Mouse (Mus musculus): ENCODE results near the gene Lpp. TPM values are rescaled to one million over a fixed set of nuclear protein-coding genes. Genes with fewer than 3 reads are reported as not detected.

The Lpp gene
- polyA plus RNA-seq, 1 experiment from 2014 or later: 23.3 TPM

DNA sequence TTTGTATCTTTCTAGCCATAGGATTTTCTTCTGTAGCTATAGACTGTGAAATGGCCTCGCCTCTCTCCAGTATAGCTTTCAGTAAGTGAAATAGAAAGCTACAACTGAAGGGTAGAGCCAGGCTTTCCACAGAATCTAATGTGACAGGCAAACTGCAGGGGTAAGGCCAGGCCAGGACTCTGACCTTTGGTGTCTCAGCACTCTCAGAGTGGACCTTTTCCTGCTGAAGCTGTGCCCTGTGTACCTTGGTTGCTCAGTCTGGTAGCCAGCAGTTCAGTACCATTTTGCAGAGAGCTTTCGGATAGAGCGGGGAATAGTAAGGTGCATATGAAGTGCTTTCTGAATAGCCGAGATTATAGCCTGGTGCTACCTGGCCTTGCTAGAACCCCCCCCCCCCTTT lies 9.5 kb downstream of the Lpp start:
- Histone ChIP-seq H3K27me3 (ENCODE audit: control insufficient read depth, insufficient read depth, low read length) (no peaks in the 10 kb centered on the region), H3K4me3 (ENCODE audit: low read depth, low read length) (no peak overlapping the region), H3K9me3 (replicated peaks; ENCODE audit: control insufficient read depth, low read length) (no peaks in the 10 kb centered on the region), H3K27ac (replicated peaks; ENCODE audit: low read depth, low read length) (no peak overlapping the region), H3K9ac (replicated peaks; ENCODE audit: low read length) (no peak overlapping the region), H3K4me1 (ENCODE audit: control insufficient read depth, insufficient read depth, low read length) (no peaks in the 10 kb centered on the region), H3K36me3 (replicated peaks; ENCODE audit: control insufficient read depth, insufficient read depth, low read depth, low read length) (no peaks in the 10 kb centered on the region), H3K4me2 (ENCODE audit: low read depth, low read length) (no peak overlapping the region)
- DNase-seq (ENCODE audit: low spot score) (no peak), ATAC-seq (replicated peaks; ENCODE audit: insufficient number of reproducible peaks, low FRiP score, low TSS enrichment, low read depth) (no peak)
- 93% methylated on average over 4 of the region's 4 CpGs for WGBS

DNA sequence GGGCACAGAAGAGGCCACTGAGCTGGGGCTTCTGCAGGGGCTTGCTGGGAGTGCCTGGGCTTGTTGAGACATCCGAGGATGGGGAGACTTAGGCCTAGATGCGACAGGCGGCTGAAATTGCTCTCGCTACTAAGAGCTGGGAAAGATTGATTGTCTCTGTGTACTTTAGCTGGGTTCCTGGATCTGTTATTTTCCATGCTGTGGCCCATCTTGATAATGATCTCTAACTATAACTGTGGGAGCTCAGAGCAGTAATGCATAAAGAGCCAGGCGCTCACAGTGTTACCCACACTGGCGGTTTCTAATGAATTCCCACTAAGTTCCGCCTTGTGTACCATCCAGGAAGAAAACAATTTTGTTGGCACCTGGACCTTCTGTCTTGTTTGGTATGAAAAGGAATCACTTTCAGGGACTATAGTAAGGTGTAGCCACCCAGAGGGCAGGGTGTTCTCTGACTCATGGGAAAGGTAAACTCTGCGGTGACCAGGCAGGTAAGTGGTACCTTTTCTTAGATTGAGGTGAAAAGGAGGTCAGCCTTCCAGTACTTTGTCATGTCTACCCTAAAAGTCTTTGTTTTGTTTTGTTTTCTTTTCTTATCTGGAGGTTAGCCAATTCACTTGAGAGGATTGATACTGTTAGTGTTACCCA lies 10.6 kb downstream of the Lpp start:
- WGBS: 83% methylated on average over 8 of the region's 8 CpGs

DNA sequence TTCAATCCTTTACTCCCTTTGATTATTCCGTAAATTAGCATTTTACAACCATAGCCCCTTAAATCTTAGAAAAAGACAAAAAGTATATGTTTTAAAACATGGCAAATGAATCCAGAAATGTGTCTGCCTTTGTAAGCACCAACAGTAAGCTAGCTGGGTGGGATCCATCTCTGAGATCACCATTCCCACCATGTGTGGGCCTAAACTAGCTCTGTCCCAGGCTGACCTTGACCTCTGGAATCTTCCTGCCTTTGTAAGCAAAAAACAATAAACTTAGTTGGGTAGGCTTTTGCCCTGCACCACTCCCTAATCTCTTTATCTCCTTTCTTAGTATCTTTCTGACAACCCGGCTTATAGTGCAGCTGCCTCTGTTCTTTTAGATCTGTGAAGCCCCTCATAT lies 13.2 kb downstream of the Lpp start:
- H3K9me3 ChIP-seq (replicated peaks; ENCODE audit: control insufficient read depth, low read length): no peaks in the 10 kb centered on the region
- no peak for ATAC-seq (replicated peaks; ENCODE audit: insufficient number of reproducible peaks, low FRiP score, low TSS enrichment, low read depth)
- no peak overlapping the region for H3K27ac ChIP-seq (replicated peaks; ENCODE audit: low read depth, low read length)
- no peaks in the 10 kb centered on the region for H3K36me3 ChIP-seq (replicated peaks; ENCODE audit: control insufficient read depth, insufficient read depth, low read depth, low read length)
- H3K4me1 ChIP-seq (ENCODE audit: control insufficient read depth, insufficient read depth, low read length): no peaks in the 10 kb centered on the region
- WGBS: 97% methylated on average over 2 of the region's 2 CpGs
- H3K9ac ChIP-seq (replicated peaks; ENCODE audit: low read length): no peak overlapping the region
- H3K4me3 ChIP-seq (ENCODE audit: low read depth, low read length): no peak overlapping the region
- DNase-seq (ENCODE audit: low spot score): no peak
- no peaks in the 10 kb centered on the region for H3K27me3 ChIP-seq (ENCODE audit: control insufficient read depth, insufficient read depth, low read length)
- no peak overlapping the region for H3K4me2 ChIP-seq (ENCODE audit: low read depth, low read length)

More for the DNA sequence above, 10.6 kb downstream of the Lpp start:
- Histone ChIP-seq H3K4me3 (ENCODE audit: low read depth, low read length) (no peak overlapping the region), H3K4me1 (ENCODE audit: control insufficient read depth, insufficient read depth, low read length) (no peaks in the 10 kb centered on the region), H3K9ac (replicated peaks; ENCODE audit: low read length) (no peak overlapping the region), H3K4me2 (ENCODE audit: low read depth, low read length) (no peak overlapping the region), H3K27me3 (ENCODE audit: control insufficient read depth, insufficient read depth, low read length) (no peaks in the 10 kb centered on the region), H3K27ac (replicated peaks; ENCODE audit: low read depth, low read length) (no peak overlapping the region), H3K9me3 (replicated peaks; ENCODE audit: control insufficient read depth, low read length) (no peaks in the 10 kb centered on the region), H3K36me3 (replicated peaks; ENCODE audit: control insufficient read depth, insufficient read depth, low read depth, low read length) (no peaks in the 10 kb centered on the region)
- ATAC-seq (replicated peaks; ENCODE audit: insufficient number of reproducible peaks, low FRiP score, low TSS enrichment, low read depth) (no peak), DNase-seq (ENCODE audit: low spot score) (no peak)

DNA sequence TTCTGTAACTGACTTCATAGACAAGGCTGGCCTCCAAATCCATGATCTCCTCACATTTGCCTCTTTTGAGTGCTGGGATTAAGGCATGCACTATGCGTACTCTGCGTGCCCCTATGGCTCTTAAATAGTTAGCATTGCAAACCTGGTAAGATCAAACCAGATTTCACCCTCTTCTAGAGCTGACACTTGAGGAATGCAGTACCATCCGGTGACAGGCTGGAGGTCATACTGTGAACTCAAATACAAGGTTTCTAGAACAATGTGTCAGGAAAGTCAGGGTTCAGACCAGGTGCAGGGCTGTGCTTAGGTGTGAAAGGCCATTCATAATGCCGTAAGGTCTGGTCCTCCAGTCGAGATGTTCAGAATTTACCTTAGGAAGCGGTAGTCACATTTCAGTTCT lies 18.0 kb downstream of the Lpp start:
- DNase-seq (ENCODE audit: low spot score) (no peak), ATAC-seq (replicated peaks; ENCODE audit: insufficient number of reproducible peaks, low FRiP score, low TSS enrichment, low read depth) (no peak)
- Histone ChIP-seq H3K4me1 (ENCODE audit: control insufficient read depth, insufficient read depth, low read length) (no peaks in the 10 kb centered on the region), H3K4me3 (ENCODE audit: low read depth, low read length) (no peak overlapping the region), H3K27me3 (ENCODE audit: control insufficient read depth, insufficient read depth, low read length) (no peaks in the 10 kb centered on the region), H3K27ac (replicated peaks; ENCODE audit: low read depth, low read length) (no peak overlapping the region), H3K9me3 (replicated peaks; ENCODE audit: control insufficient read depth, low read length) (no peaks in the 10 kb centered on the region), H3K4me2 (ENCODE audit: low read depth, low read length) (no peak overlapping the region), H3K36me3 (replicated peaks; ENCODE audit: control insufficient read depth, insufficient read depth, low read depth, low read length) (no peaks in the 10 kb centered on the region; the same call in 1 of the 2 replicates), H3K9ac (replicated peaks; ENCODE audit: low read length) (no peak overlapping the region)
- 84% methylated on average over 6 of the region's 6 CpGs for WGBS

DNA sequence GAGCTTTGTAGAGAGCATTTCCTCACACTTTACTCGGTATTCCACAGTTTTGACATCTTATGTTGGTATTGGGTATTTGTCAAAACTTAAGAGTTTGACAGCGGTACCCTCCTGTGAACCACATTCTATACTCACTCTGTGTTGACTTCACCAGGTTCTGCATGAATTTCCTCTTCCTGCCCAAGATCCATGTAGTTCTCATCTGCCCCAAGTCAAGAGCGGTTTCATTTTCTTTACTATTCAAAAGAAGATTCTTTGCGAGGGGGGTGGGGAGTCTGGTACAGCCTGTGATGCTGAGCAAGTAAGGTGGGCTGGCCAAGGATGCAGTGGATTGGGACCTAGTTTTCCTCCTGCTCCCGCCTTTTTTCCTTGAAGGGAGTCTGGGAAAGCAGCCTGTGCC lies 18.9 kb downstream of the Lpp start:
- Histone ChIP-seq H3K4me3 (ENCODE audit: low read depth, low read length) (no peak overlapping the region), H3K4me1 (ENCODE audit: control insufficient read depth, insufficient read depth, low read length) (no peaks in the 10 kb centered on the region), H3K4me2 (ENCODE audit: low read depth, low read length) (no peak overlapping the region), H3K9ac (replicated peaks; ENCODE audit: low read length) (no peak overlapping the region), H3K9me3 (replicated peaks; ENCODE audit: control insufficient read depth, low read length) (no peaks in the 10 kb centered on the region), H3K27me3 (ENCODE audit: control insufficient read depth, insufficient read depth, low read length) (no peaks in the 10 kb centered on the region), H3K27ac (replicated peaks; ENCODE audit: low read depth, low read length) (no peak overlapping the region), H3K36me3 (replicated peaks; ENCODE audit: control insufficient read depth, insufficient read depth, low read depth, low read length) (no peaks in the 10 kb centered on the region; the same call in 1 of the 2 replicates)
- DNase-seq (ENCODE audit: low spot score) (no peak), ATAC-seq (replicated peaks; ENCODE audit: insufficient number of reproducible peaks, low FRiP score, low TSS enrichment, low read depth) (no peak)
- WGBS: 79% methylated on average over 5 of the region's 5 CpGs

DNA sequence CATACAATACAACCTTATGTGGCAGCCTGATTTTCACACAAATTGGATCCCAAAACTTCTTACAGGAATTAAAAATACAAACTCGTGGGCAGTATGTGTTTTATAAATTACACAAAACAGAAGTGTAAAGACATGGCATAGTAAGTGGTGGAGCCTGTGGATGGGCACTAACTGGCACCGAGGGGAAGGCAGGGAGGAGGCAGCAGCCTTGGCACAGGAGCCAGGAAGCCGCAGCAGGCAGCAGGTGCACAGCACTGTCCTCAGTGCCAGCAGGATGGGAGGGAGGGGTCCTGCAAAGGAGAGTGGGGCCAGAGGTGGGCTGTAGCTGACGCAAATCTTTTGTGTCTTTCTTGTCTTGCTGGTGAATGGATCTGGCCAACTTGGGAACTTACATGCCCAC lies 19.8 kb downstream of the Lpp start:
- H3K36me3 ChIP-seq (replicated peaks; ENCODE audit: control insufficient read depth, insufficient read depth, low read depth, low read length): no peaks in the 10 kb centered on the region; the same call in 1 of the 2 replicates
- no peaks in the 10 kb centered on the region for H3K27me3 ChIP-seq (ENCODE audit: control insufficient read depth, insufficient read depth, low read length)
- no peak overlapping the region for H3K4me2 ChIP-seq (ENCODE audit: low read depth, low read length)
- no peak overlapping the region for H3K4me3 ChIP-seq (ENCODE audit: low read depth, low read length)
- H3K27ac ChIP-seq (replicated peaks; ENCODE audit: low read depth, low read length): no peak overlapping the region
- no peak for DNase-seq (ENCODE audit: low spot score)
- no peaks in the 10 kb centered on the region for H3K9me3 ChIP-seq (replicated peaks; ENCODE audit: control insufficient read depth, low read length)
- H3K4me1 ChIP-seq (ENCODE audit: control insufficient read depth, insufficient read depth, low read length): no peaks in the 10 kb centered on the region
- H3K9ac ChIP-seq (replicated peaks; ENCODE audit: low read length): no peak overlapping the region
- ATAC-seq (replicated peaks; ENCODE audit: insufficient number of reproducible peaks, low FRiP score, low TSS enrichment, low read depth): no peak
- WGBS: 91% methylated on average over 4 of the region's 4 CpGs

DNA sequence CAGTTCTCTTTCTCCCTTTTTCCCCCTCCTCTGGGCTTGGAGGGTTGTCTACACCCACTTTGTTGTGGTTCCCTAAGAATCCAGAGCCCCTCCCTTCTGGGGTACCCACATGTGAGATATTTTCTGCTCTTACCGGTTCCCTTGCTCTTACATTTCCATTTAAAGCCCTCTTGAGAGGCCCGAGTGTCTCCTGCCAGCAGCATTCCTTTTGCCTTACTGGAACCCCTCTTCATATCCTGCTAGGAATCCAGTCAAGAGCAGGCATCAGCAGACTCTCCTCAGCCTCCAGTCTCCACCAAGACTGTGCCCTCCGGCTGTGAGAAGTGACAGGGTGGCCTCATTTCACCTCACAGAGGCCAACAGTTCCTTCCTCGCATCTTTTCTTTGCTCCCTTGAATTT lies 24.7 kb downstream of the Lpp start:
- no peak overlapping the region for H3K9ac ChIP-seq (replicated peaks; ENCODE audit: low read length)
- no peaks in the 10 kb centered on the region for H3K27me3 ChIP-seq (ENCODE audit: control insufficient read depth, insufficient read depth, low read length)
- 67% methylated on average over 4 of the region's 4 CpGs for WGBS
- DNase-seq (ENCODE audit: low spot score) (no peak), ATAC-seq (replicated peaks; ENCODE audit: insufficient number of reproducible peaks, low FRiP score, low TSS enrichment, low read depth) (no peak)
- no peak overlapping the region for H3K4me3 ChIP-seq (ENCODE audit: low read depth, low read length)
- no peaks in the 10 kb centered on the region; the same call in 1 of the 2 replicates for H3K36me3 ChIP-seq (replicated peaks; ENCODE audit: control insufficient read depth, insufficient read depth, low read depth, low read length)
- H3K4me1 ChIP-seq (ENCODE audit: control insufficient read depth, insufficient read depth, low read length): no peaks in the 10 kb centered on the region; the same call in 1 of the 2 replicates
- H3K9me3 ChIP-seq (replicated peaks; ENCODE audit: control insufficient read depth, low read length): no peaks in the 10 kb centered on the region
- H3K27ac ChIP-seq (replicated peaks; ENCODE audit: low read depth, low read length): no peak overlapping the region
- H3K4me2 ChIP-seq (ENCODE audit: low read depth, low read length): no peak overlapping the region

DNA sequence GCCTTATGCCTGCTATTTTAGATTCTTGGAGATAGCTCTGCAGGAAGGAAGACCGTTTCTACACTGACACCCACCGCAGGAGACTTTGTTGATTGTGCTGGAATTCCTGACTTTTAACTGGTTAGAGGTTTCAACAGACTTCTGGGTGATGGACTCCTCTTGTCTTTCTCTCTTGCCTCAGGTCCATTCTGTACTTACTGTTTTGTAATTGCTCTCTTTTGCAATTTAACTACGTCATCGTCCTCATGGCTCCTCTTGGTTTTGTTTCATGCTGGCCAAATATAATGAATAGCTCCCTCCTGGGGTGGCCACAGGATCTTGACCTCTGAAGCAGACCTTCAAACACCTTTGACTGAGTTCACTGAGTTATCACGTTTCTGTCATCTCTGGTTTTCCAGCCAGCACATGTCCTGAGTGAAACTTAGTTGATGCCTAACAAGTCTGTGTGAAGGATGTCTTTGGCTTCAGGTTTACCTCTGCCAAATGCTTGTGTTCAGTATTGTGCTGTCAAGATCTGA lies 27.4 kb downstream of the Lpp start:
- 65% methylated on average over 5 of the region's 5 CpGs for WGBS
- H3K4me1 ChIP-seq (ENCODE audit: control insufficient read depth, insufficient read depth, low read length): peaks cover 2% of the 10 kb centered on the region

More for the DNA sequence above, 27.4 kb downstream of the Lpp start:
- Histone ChIP-seq H3K27me3 (ENCODE audit: control insufficient read depth, insufficient read depth, low read length) (no peaks in the 10 kb centered on the region), H3K9ac (replicated peaks; ENCODE audit: low read length) (no peak overlapping the region), H3K4me2 (ENCODE audit: low read depth, low read length) (no peak overlapping the region), H3K36me3 (replicated peaks; ENCODE audit: control insufficient read depth, insufficient read depth, low read depth, low read length) (no peaks in the 10 kb centered on the region; the same call in 1 of the 2 replicates), H3K9me3 (replicated peaks; ENCODE audit: control insufficient read depth, low read length) (no peaks in the 10 kb centered on the region), H3K4me3 (ENCODE audit: low read depth, low read length) (no peak overlapping the region), H3K27ac (replicated peaks; ENCODE audit: low read depth, low read length) (no peak overlapping the region)
- DNase-seq (ENCODE audit: low spot score): no peak
- ATAC-seq (replicated peaks; ENCODE audit: insufficient number of reproducible peaks, low FRiP score, low TSS enrichment, low read depth): no peak
